Mouse (Mus musculus): ENCODE results near the gene 4931406P16Rik.

The 4931406P16Rik gene

GRCm38 (mm10) chr7:34242176-34242575 is 71.2 kb downstream of the 4931406P16Rik start:
- no peak for DNase-seq

- DNase-seq, result no peak
These were observed 75.3 kb downstream of the 4931406P16Rik start for GRCm38 (mm10) chr7:34238086-34238485.

- DNase-seq, result no peak
These were observed 77.7 kb downstream of the 4931406P16Rik start for GRCm38 (mm10) chr7:34235602-34236001.

DNA sequence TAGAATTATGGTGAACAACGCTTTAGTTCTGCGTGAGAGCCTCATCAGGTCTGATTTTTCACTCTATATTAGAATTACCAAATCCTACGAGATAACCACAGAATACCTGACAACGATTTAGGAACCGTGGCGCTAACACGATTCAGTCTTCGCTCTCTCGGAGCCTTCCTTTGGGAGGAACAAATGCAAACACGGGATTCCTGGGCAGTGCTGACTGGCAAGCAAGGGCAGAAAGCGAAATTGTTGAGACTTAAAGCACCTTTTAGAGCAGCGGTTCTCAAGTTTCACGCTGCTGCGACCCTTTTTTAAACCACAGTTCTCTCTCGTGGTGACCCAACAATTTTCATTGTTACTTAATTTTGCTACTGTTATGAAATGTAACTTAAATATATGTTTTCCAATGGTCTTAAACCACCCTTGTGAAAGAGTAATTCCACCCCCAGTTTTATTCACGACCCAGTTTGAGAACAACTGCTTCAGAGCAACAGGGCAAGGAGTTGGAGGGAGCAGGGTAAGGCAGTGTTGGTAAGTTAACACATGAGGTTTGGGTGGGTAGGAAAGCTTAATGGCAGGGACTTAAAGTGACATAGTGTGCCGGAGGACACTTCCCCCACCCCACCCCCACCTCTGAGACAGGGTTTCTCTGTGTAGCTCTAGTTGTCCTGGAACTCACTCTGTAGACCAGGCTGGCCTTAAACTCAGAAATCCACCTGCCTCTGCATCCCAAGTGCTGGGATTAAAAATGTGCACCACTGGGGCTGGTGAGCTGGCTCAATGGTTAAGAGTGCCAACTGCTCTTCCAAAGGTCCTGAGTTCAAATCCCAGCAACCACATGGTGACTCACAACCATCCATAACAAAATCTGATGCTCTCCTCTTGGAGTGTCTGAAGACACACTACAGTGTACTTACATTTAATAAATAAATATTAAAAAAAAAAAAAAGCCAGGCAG is 78.5 kb downstream of the 4931406P16Rik start:
- DNase-seq, result no peak

GRCm38 (mm10) chr7:34233909-34234609 is 79.3 kb downstream of the 4931406P16Rik start:
- DNase-seq, result peak; percentile 99 to 100

DNA sequence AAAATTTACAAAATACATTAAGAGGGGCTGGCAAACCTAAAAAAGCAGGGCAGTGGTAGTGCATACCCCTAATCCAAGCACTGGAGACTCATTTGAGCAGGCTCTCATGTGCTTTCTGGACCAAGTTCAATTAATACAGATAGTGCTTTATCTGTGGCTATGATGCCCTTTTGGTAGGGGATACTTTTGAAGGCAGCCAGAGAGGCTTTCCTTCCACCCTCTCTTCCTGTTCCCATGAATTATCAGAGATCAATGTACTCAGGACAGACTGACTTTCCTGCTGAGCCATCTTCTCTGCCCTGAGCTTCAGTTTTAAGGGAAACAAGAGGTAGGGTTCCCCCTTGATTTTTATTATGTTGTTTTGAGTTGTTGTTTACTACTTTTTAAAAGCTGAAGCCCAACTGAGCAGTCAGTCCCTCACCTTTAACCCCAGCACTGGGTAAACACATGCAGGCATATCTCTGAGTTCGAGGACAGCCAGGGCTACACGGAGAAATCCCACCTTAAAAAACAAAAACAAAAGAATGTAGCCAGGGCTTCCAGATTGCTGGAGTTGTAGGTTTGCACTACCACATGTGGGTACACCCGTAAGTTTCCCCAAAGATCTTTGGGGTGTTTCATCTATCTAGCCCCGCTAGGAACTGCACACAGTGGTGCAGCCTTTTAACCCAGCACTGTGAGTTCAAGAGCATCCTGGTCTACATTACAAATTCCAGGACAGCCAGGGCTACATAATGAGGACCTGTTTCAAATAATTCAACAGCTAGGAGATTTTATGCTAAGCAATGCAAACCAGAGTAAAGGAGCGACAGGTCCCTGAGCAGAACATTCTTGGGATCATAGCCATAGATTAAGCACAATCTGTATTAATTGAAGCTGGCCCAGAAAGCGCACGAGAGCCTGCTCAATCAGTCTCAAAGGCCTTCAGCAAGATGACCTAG is 80.3 kb downstream of the 4931406P16Rik start:
- no peak for DNase-seq

GRCm38 (mm10) chr7:34230116-34230515 is 83.2 kb downstream of the 4931406P16Rik start, which contains the start of gene Gpi1:
TSS of gene Gpi1 (minus strand) at chr7:34230336.
- peak; percentile 77 to 86 for DNase-seq

GRCm38 (mm10) chr7:34229691-34230111 is 83.7 kb downstream of the 4931406P16Rik start:
- no peak for DNase-seq

- no peak for DNase-seq
These were observed 84.2 kb downstream of the 4931406P16Rik start for GRCm38 (mm10) chr7:34229153-34229552.

- DNase-seq, result no peak
These were observed 84.7 kb downstream of the 4931406P16Rik start for GRCm38 (mm10) chr7:34228641-34229040.

- no peak for DNase-seq
These were observed 86.5 kb downstream of the 4931406P16Rik start for GRCm38 (mm10) chr7:34226846-34227245.

DNA sequence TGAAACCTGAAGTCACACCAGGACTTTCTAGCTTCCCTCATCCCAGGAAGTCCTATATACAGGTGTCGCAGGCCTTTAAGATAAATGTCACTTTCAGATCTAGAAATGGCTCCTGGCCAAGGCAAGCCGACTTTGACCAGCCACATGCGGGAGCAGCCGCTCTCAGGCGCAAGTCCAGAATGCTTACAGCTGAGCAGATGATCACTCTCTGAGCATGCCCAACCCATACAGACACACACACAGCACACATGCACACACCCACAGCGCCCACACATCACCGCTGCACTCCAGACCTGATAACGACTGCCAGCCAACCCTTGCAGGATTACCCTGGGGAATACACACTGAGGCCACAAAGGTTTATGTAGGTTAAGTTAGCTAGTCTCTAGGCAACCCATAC is 87.3 kb downstream of the 4931406P16Rik start:
- no peak for DNase-seq

- no peak for DNase-seq
These were observed 89.0 kb downstream of the 4931406P16Rik start for GRCm38 (mm10) chr7:34224308-34224707.

DNA sequence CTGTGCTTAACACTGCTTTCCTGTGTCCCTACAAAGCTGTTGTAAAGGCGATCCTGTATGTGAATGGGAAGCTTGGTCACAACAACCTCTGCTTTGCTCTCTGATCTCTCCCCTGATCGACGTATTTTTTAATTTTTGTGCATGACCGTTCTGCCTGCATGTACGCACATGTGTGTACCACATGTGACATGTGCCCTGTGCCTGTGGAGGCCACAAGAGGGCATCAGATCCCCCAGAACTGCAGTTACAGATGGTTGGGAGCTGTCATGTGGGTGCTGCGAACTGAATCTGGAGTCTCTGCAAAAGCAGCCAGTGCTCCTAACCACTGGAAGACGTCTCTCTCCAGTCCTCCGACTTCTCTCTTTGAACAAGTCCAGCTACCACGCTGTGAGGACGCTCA is 91.0 kb downstream of the 4931406P16Rik start:
- no peak for DNase-seq

GRCm38 (mm10) chr7:34221594-34222250 is 91.6 kb downstream of the 4931406P16Rik start:
- no peak for DNase-seq

DNA sequence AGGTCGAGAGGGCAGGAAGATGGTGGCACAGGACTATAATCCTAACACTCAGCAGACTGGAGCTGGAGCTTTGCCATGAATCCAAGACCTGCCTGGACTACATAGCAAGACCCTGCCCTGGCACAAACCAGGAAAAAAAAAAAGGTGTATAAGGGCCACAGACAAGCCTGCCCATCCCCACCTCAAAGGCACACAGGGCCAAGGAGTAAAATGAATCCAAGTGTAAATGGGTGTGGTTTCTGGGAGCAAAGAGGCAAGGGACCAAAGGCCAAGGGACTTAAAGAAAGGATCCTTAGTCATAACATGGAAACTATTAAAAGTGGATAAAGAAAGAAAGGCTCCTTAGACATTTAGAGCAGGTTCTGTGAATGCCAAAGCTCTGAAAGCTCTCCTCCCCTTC is 94.9 kb downstream of the 4931406P16Rik start:
- no peak for DNase-seq

- DNase-seq, result no peak
These were observed 96.9 kb downstream of the 4931406P16Rik start for GRCm38 (mm10) chr7:34216474-34216873.

DNA sequence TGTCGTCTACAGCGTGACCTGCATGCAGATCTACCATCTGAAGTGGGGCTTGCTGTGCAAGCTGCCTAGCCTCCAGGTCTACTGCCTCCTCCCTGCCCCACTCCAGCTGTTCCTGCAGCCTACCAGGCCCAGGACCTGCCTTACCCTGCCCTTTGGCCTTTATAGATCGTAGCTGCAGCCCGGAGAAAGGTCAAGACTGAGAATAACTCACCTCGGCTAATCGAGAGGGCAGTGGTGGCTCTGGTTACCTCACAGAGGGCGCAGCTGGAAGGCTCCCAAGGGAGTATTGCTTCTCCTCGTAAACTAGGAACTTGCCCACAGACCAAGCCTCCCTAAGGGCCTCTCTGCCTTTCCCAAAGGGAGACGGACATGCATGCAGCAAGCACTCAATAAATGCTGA is 97.9 kb downstream of the 4931406P16Rik start:
- no peak for DNase-seq

GRCm38 (mm10) chr7:34214644-34215043 is 98.7 kb downstream of the 4931406P16Rik start:
- no peak for DNase-seq

- no peak for DNase-seq
These were observed 100.1 kb downstream of the 4931406P16Rik start for GRCm38 (mm10) chr7:34213281-34213680.

- no peak for DNase-seq
These were observed 105.2 kb downstream of the 4931406P16Rik start for GRCm38 (mm10) chr7:34208027-34208745.

All from thymus, postnatal 36 days (tissue).